Mouse (Mus musculus): ENCODE measurements around the gene Tmtc2. TPM values are rescaled to one million over a fixed set of nuclear protein-coding genes. Genes with fewer than 3 reads are reported as not detected.
A peak's percentile ranks its signal among the peaks of the same experiment; 100 is the strongest.
"Not testable (repeated sequence)": the region's sequence is repeated elsewhere in the genome, so short reads cannot be mapped to it uniquely, and the experiment has no call there.

Tmtc2 gene
- polyA plus RNA-seq, 1 experiment from 2014 or later: 4.5 TPM

- no peak for ATAC-seq (ENCODE audit: extremely low read depth, insufficient number of reproducible peaks, low FRiP score, low TSS enrichment)
- H3K4me2 ChIP-seq: no peak overlapping the region
- H3K36me3 ChIP-seq: no peaks in the 10 kb centered on the region
- H3K9ac ChIP-seq: no peak overlapping the region
- H3K9me3 ChIP-seq: no peaks in the 10 kb centered on the region
- H3K4me3 ChIP-seq: no peak overlapping the region
- no peaks in the 10 kb centered on the region for H3K27me3 ChIP-seq (replicated peaks)
- WGBS: 70% methylated on average over 2 of the region's 2 CpGs
- H3K4me1 ChIP-seq: peaks cover 8% of the 10 kb centered on the region; the same call in 1 of the 2 replicates
- H3K27ac ChIP-seq (replicated peaks): no peak overlapping the region
Measured at GRCm38 (mm10) chr10:105286221-105286620, 288.0 kb downstream of the Tmtc2 start.

- H3K27me3 ChIP-seq (replicated peaks): no peaks in the 10 kb centered on the region
- H3K36me3 ChIP-seq: no peaks in the 10 kb centered on the region
- H3K9me3 ChIP-seq: no peaks in the 10 kb centered on the region
- ATAC-seq (ENCODE audit: extremely low read depth, insufficient number of reproducible peaks, low FRiP score, low TSS enrichment): no peak
- H3K9ac ChIP-seq: no peak overlapping the region
- no peak overlapping the region for H3K4me3 ChIP-seq
- H3K4me2 ChIP-seq: no peak overlapping the region
- H3K27ac ChIP-seq (replicated peaks): peak overlapping the region; percentile 50
- WGBS: 61% methylated on average over 6 of the region's 6 CpGs
- H3K4me1 ChIP-seq: peaks cover 8% of the 10 kb centered on the region; the same call in 1 of the 2 replicates
Measured at GRCm38 (mm10) chr10:105284171-105284570, 290.1 kb downstream of the Tmtc2 start.

- Histone ChIP-seq H3K4me3 (no peak overlapping the region), H3K9me3 (no peaks in the 10 kb centered on the region), H3K4me2 (no peak overlapping the region), H3K27ac (replicated peaks) (no peak overlapping the region), H3K4me1 (peaks cover 8% of the 10 kb centered on the region; the same call in 1 of the 2 replicates), H3K9ac (no peak overlapping the region), H3K27me3 (replicated peaks) (no peaks in the 10 kb centered on the region), H3K36me3 (no peaks in the 10 kb centered on the region)
- WGBS: 80% methylated on average over 3 of the region's 3 CpGs
- ATAC-seq (ENCODE audit: extremely low read depth, insufficient number of reproducible peaks, low FRiP score, low TSS enrichment): no peak
Measured at GRCm38 (mm10) chr10:105280933-105281332, 293.3 kb downstream of the Tmtc2 start.

- Histone ChIP-seq H3K27me3 (replicated peaks) (no peaks in the 10 kb centered on the region), H3K9ac (no peak overlapping the region), H3K27ac (replicated peaks) (no peak overlapping the region), H3K4me1 (no peaks in the 10 kb centered on the region), H3K36me3 (no peaks in the 10 kb centered on the region), H3K4me2 (no peak overlapping the region), H3K4me3 (no peak overlapping the region), H3K9me3 (no peaks in the 10 kb centered on the region)
- WGBS: 54% methylated on average over 3 of the region's 3 CpGs
- ATAC-seq (ENCODE audit: extremely low read depth, insufficient number of reproducible peaks, low FRiP score, low TSS enrichment): no peak
Measured at GRCm38 (mm10) chr10:105260053-105260452, 314.2 kb downstream of the Tmtc2 start.

GRCm38 (mm10) chr10:105238291-105238690 lies 336.0 kb downstream of the Tmtc2 start:
- not testable (repeated sequence) for H3K4me3 ChIP-seq; H3K27me3 ChIP-seq (replicated peaks); H3K36me3 ChIP-seq; H3K4me2 ChIP-seq; H3K4me1 ChIP-seq; H3K27ac ChIP-seq (replicated peaks); H3K9me3 ChIP-seq; H3K9ac ChIP-seq; ATAC-seq (ENCODE audit: extremely low read depth, insufficient number of reproducible peaks, low FRiP score, low TSS enrichment)
- 72% methylated on average over 22 of the region's 22 CpGs for WGBS

- no peak overlapping the region for H3K4me2 ChIP-seq
- ATAC-seq (ENCODE audit: extremely low read depth, insufficient number of reproducible peaks, low FRiP score, low TSS enrichment): no peak
- 79% methylated on average over 2 of the region's 2 CpGs for WGBS
- H3K9ac ChIP-seq: no peak overlapping the region
- peaks cover 6% of the 10 kb centered on the region; the same call in 1 of the 2 replicates for H3K4me1 ChIP-seq
- H3K4me3 ChIP-seq: no peak overlapping the region
- H3K36me3 ChIP-seq: no peaks in the 10 kb centered on the region
- H3K27me3 ChIP-seq (replicated peaks): no peaks in the 10 kb centered on the region
- no peak overlapping the region for H3K27ac ChIP-seq (replicated peaks)
- no peaks in the 10 kb centered on the region for H3K9me3 ChIP-seq
Measured at GRCm38 (mm10) chr10:105232864-105233263, 341.4 kb downstream of the Tmtc2 start.

GRCm38 (mm10) chr10:105230416-105230815 lies 343.8 kb downstream of the Tmtc2 start:
- WGBS: 80% methylated on average over 7 of the region's 7 CpGs
- H3K9ac ChIP-seq: no peak overlapping the region
- H3K4me2 ChIP-seq: no peak overlapping the region
- no peak for ATAC-seq (ENCODE audit: extremely low read depth, insufficient number of reproducible peaks, low FRiP score, low TSS enrichment)
- no peaks in the 10 kb centered on the region for H3K36me3 ChIP-seq
- H3K9me3 ChIP-seq: no peaks in the 10 kb centered on the region
- no peak overlapping the region for H3K4me3 ChIP-seq
- H3K27ac ChIP-seq (replicated peaks): no peak overlapping the region
- H3K4me1 ChIP-seq: peaks cover 11% of the 10 kb centered on the region
- H3K27me3 ChIP-seq (replicated peaks): no peaks in the 10 kb centered on the region

- Histone ChIP-seq H3K9me3 (no peaks in the 10 kb centered on the region), H3K4me2 (no peak overlapping the region), H3K27me3 (replicated peaks) (no peaks in the 10 kb centered on the region), H3K4me1 (peaks cover 11% of the 10 kb centered on the region), H3K9ac (no peak overlapping the region), H3K4me3 (no peak overlapping the region), H3K27ac (replicated peaks) (no peak overlapping the region), H3K36me3 (no peaks in the 10 kb centered on the region)
- WGBS: 66% methylated on average over 2 of the region's 2 CpGs
- ATAC-seq (ENCODE audit: extremely low read depth, insufficient number of reproducible peaks, low FRiP score, low TSS enrichment): no peak
Measured at GRCm38 (mm10) chr10:105228623-105229022, 345.6 kb downstream of the Tmtc2 start.

- H3K9me3 ChIP-seq: no peaks in the 10 kb centered on the region
- H3K4me3 ChIP-seq: no peak overlapping the region
- H3K36me3 ChIP-seq: no peaks in the 10 kb centered on the region
- no peak overlapping the region for H3K27ac ChIP-seq (replicated peaks)
- H3K9ac ChIP-seq: no peak overlapping the region
- ATAC-seq (ENCODE audit: extremely low read depth, insufficient number of reproducible peaks, low FRiP score, low TSS enrichment): no peak
- no peaks in the 10 kb centered on the region for H3K27me3 ChIP-seq (replicated peaks)
- peaks cover 11% of the 10 kb centered on the region for H3K4me1 ChIP-seq
- WGBS: 28% methylated on average over 5 of the region's 5 CpGs
- H3K4me2 ChIP-seq: peak overlapping the region; percentile 10; the same call in 1 of the 2 replicates
Measured at GRCm38 (mm10) chr10:105227631-105228030, 346.6 kb downstream of the Tmtc2 start.

- 83% methylated on average over 6 of the region's 6 CpGs for WGBS
- Histone ChIP-seq H3K27me3 (replicated peaks) (no peaks in the 10 kb centered on the region), H3K27ac (replicated peaks) (no peak overlapping the region), H3K9me3 (no peaks in the 10 kb centered on the region), H3K4me3 (no peak overlapping the region), H3K9ac (no peak overlapping the region), H3K4me2 (no peak overlapping the region), H3K36me3 (no peaks in the 10 kb centered on the region), H3K4me1 (peaks cover 11% of the 10 kb centered on the region)
- no peak for ATAC-seq (ENCODE audit: extremely low read depth, insufficient number of reproducible peaks, low FRiP score, low TSS enrichment)
Measured at GRCm38 (mm10) chr10:105225714-105226113, 348.5 kb downstream of the Tmtc2 start.

- no peaks in the 10 kb centered on the region for H3K9me3 ChIP-seq
- H3K9ac ChIP-seq: no peak overlapping the region
- H3K27ac ChIP-seq (replicated peaks): no peak overlapping the region
- peaks cover 5% of the 10 kb centered on the region for H3K4me1 ChIP-seq
- ATAC-seq (ENCODE audit: extremely low read depth, insufficient number of reproducible peaks, low FRiP score, low TSS enrichment): no peak
- no peak overlapping the region for H3K4me3 ChIP-seq
- no peaks in the 10 kb centered on the region for H3K27me3 ChIP-seq (replicated peaks)
- H3K4me2 ChIP-seq: no peak overlapping the region
- 42% methylated on average over 5 of the region's 5 CpGs for WGBS
- no peaks in the 10 kb centered on the region for H3K36me3 ChIP-seq
Measured at GRCm38 (mm10) chr10:105222904-105223303, 351.3 kb downstream of the Tmtc2 start.

GRCm38 (mm10) chr10:105201491-105201890 lies 372.8 kb downstream of the Tmtc2 start:
- H3K9ac ChIP-seq: no peak overlapping the region
- H3K4me2 ChIP-seq: no peak overlapping the region
- no peaks in the 10 kb centered on the region for H3K27me3 ChIP-seq (replicated peaks)
- no peak for ATAC-seq (ENCODE audit: extremely low read depth, insufficient number of reproducible peaks, low FRiP score, low TSS enrichment)
- WGBS: 82% methylated on average over 10 of the region's 10 CpGs
- no peaks in the 10 kb centered on the region for H3K36me3 ChIP-seq
- H3K4me1 ChIP-seq: no peaks in the 10 kb centered on the region
- no peak overlapping the region for H3K4me3 ChIP-seq
- no peak overlapping the region for H3K27ac ChIP-seq (replicated peaks)
- H3K9me3 ChIP-seq: no peaks in the 10 kb centered on the region

All from heart, embryonic 13.5 days (tissue).